Mouse (Mus musculus) right cerebral cortex, postnatal 36 days (tissue): ENCODE measurements around the gene Btnl1.

ENCODE experiments used
- DNase-seq, 2 experiments: peaks; one replicate each; pipeline ENCODE4 v3.0.0; 2022; ENCODE audit warnings: low spot score in 2 of 2, mixed read lengths in 1 of 2

Btnl1 gene

DNA sequence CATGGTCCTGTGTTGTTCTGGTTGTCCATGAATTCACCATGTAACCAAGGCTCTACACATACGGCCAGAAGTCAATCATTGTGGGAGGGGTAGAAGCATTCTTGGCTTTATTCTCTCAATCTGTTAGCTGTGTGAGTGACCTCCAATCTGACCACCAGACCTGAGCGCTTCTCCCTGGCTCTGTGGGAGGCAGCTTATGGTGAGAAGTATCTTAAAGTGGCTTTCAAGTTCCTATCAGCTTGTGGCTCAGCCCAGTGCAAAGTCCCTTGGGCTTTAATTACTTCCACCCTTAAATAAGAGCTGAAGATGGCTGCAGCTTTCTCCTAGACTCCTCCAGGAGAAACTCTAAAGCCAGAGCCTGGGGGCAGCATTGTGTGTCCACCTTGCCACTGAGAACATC, at the start of gene Btnl1:
TSS of gene Btnl1 (plus strand) at position 286 of the 400 bp plus-strand sequence.
- no peak for DNase-seq

DNA sequence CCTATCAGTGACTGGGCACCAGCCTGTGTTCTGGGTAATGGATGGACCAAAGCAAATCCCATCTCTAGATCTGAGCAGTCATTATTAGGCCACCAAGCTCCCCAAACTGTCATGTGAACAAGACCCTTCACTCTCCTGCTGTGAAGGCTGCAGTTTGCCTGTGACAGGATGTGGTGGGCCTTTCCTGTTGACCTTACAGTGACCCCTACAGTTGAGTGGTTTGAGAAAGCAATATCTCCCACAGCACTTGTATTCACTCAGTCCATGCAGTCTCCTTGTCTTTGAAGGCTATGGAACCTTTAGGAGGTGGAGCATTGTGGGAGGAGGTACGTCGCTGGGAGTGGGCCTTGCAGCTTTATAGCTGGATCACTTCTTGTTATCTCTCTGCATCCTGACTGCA, 47.1 kb upstream of the Btnl1 start:
- DNase-seq: no peak

- DNase-seq: no peak
These were observed 45.7 kb upstream of the Btnl1 start for GRCm38 (mm10) chr17:34331200-34331599.

DNA sequence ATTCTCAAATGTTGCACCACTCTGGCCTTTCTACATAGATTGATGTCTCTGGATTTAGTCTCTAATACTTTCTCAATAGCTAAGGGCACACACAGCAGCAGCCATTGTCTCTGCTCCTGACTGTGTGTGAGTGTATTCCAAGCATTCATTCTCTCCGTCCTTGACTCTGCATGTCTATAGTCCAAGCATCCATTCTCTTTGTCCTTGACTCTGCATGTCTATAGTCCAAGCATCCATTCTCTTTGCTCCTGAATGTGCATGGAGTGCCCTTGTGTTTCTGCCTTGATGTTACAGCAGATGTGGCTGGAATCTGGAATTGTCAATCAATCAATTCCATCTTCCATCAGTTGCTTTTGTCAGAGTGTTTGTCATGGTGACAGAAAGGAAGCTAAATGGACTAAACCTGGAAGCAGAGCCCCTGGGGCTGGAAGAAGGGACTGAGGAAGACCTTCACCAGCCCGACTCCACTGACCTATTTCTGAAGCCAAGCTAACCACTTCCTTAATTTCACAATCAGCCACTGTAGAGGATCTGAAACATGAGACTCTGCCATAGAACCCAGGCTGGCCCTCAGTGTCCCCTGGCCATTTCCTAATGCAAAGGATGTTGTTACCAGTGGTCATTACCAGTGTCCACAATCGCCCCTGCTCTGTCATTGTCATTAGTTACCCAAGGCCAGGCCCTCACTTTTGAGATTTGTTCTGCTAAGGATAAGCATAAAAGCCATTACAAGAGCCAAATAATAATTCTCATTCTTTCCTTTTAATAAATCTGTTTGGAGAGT, 36.1 kb upstream of the Btnl1 start:
- DNase-seq: no peak

- DNase-seq: no peak
These were observed 32.0 kb upstream of the Btnl1 start for GRCm38 (mm10) chr17:34344882-34345281.

- DNase-seq: no peak
These were observed 31.4 kb upstream of the Btnl1 start for GRCm38 (mm10) chr17:34345486-34345885.

- no peak for DNase-seq
These were observed 30.9 kb upstream of the Btnl1 start for GRCm38 (mm10) chr17:34346041-34346440.

DNA sequence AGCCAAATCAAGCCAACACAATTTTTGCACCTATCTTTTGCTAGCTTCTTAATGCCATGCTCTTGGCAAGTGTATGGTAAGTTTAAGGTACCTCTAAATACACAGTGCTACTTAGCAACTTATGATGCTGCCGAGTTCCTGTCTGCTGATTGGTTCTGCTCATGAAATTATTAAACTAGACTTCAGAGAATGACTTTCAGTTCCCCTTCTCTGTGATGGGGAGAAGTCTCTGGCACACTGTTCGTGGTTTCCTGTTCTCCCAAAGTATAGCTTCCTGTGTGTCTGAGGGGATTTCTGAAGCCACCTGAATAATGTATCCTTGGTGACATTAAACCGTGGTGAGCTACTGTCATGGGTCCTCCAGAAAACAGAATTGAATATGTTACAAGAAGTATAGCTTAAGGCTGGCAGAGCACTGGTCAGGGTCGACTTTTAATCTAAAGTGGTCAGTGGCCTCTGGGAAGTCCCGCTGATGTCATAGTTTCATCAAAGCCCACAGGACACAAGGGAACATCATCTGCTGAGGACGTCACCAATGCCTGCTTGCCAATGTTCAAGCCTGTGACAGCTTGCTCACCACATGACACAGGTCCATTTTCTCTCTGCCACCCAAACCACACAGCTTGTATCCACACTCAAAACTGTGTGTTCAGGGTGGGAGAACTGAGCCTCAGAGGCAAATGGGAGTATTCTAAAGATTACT, 29.2 kb upstream of the Btnl1 start:
- DNase-seq: peak; percentile 30 to 32

DNA sequence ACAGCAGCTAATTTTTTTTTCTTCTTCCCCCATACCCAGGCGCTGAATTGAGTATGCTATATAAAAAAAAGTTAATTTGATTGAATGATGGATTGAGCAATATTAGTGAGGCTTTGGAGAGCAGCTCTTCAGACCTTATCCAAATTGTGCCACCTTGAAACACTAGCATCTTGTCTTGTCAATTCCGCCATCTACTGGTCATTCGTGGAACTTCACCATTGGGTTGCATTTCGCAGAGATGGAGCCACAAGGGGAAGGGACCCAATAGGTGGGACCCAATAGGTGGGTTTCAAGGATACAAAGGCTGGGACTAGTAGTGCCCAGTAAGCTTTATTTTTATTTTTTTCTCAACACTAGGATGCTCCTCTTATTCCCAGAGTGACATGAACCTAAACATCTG, 27.5 kb upstream of the Btnl1 start:
- peak; percentile 29 to 49 for DNase-seq

- no peak for DNase-seq
These were observed 22.4 kb upstream of the Btnl1 start, which contains the start of gene Btnl2 for GRCm38 (mm10) chr17:34354539-34354938. Gene Btnl2, plus strand, starts transcription at chr17:34354822.

DNA sequence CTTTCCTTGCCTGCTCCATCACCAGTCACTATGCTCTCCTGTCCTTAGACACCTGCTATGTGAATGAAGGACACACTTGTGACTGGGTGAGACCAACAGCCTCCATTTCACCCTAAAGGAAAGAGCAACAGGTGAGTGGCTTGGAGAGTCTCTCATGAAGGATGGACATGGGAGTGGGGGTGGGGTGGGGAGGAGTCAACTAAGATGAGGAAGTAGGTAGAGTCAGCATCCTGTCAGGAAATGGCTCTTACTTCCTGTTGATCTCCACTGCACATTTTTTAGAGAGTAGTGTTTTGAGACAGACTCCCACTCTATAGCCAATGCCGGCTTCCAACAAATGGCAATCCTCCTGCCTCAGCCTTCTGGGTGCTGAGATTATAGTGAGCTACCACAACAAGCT, 22.0 kb upstream of the Btnl1 start:
- no peak for DNase-seq

- no peak for DNase-seq
These were observed 13.9 kb upstream of the Btnl1 start for GRCm38 (mm10) chr17:34362954-34363546.

DNA sequence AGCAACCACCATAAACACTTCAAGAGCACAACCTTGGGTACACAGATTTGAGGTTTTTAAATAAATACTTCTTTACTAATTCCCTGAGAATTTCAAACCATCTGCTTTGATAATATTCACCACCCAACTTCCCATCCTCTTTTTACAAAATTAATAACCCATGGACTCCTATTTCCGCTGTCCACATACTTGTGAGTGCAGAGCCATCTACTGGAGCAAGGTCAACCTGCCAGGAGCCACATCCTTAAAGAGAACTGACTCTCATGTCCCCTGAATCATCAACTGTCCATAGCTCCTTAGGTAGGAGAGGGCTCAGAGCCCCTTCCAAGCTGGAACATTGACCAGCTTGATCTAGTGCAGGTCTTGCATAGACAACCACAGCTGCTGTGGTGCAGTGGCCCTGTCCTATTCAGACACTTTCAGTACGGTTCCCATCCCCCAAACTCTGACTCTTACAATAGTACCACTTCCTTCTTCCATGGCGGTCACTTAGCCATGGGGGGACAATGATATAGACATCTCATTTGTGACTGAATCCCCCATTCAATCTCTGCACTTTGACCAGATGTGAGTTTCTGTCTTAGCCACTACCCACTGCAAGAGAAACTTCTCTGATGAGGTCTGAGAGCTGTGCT, 13.1 kb upstream of the Btnl1 start:
- DNase-seq: no peak

- no peak for DNase-seq
These were observed 11.9 kb upstream of the Btnl1 start for GRCm38 (mm10) chr17:34365031-34365430.

GRCm38 (mm10) chr17:34370563-34370962, 6.4 kb upstream of the Btnl1 start:
- DNase-seq: no peak

DNA sequence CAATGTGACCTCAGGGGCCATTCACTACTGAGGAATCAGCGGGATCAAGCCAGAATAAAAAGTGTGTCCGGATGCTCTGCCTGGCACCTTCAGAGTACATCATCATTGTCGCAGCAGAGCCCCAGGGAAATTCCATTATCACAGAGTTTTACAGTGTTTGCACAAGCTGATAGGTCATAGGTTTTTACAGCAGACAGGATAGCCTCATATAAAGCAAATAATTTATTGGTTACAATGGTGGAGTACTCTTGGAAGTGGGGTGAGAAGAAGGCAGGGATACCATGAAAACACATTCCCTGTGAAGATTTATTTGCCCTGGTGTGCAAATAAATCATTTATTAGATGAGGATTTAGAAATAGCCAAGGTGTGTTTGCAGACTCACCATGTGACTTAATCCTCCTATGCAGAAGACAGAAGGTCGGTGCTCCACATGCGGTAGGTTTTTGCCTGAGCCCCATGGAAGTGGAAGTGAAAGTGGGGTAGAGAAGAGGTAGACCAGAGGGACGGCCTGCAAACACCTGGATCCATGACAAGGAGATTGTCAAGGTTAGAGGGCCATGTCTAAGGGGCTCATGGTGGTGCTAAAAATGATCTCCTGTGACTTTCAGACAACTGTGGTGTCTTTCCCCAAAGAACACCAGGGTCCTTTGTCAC, 3.8 kb upstream of the Btnl1 start:
- no peak for DNase-seq

GRCm38 (mm10) chr17:34377450-34378209, 698 bp downstream of the Btnl1 start:
- no peak for DNase-seq

GRCm38 (mm10) chr17:34378716-34379115, 1.8 kb downstream of the Btnl1 start:
- no peak for DNase-seq

- no peak for DNase-seq
These were observed 2.5 kb downstream of the Btnl1 start for GRCm38 (mm10) chr17:34379451-34379850.

GRCm38 (mm10) chr17:34381876-34382275, 4.9 kb downstream of the Btnl1 start:
- no peak for DNase-seq

DNA sequence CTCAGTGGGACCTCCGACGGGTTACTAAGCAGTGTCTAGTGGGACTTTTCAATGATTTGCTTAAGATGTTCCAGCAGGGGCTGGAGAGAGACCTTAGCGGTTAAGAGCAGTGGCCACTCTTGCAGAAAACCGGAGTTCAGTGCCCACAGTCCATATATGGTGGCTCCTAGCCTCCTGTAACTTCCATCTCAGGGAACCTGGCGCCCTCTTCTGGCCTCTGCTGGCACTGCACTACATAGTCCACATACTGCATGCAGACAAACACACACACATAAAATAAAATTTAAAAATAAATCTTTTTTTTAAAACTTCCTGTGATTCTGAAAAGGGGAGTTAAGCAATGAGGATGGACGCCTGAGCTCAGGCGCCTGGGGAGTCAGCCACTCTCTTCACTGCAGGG, 6.3 kb downstream of the Btnl1 start:
- no peak for DNase-seq
